Mouse (Mus musculus) forebrain, embryonic 15.5 days (tissue): ENCODE results near the gene Ube2v1. TPM values are rescaled to one million over a fixed set of nuclear protein-coding genes. Genes with fewer than 3 reads are reported as not detected.
A peak's percentile ranks its signal among the peaks of the same experiment; 100 is the strongest.
"Not testable (repeated sequence)": the region's sequence is repeated elsewhere in the genome, so short reads cannot be mapped to it uniquely, and the experiment has no call there.

Experiments
- ATAC-seq: fragments of 200-750 bp; cut with Nextera tagmentation; replicated peaks from 2 replicates; pipeline ENCODE4 v1.8.0; 2017; ENCODE audit warnings: mild to moderate bottlenecking, moderate TSS enrichment, moderate library complexity
- H3K27ac ChIP-seq: fragments of 300-500 bp; sonication (generic); replicated peaks from 2 replicates; pipeline ENCODE4 v1.5.1; 2015; ENCODE audit warnings: mild to moderate bottlenecking, inconsistent platforms
- H3K27me3 ChIP-seq: fragments of 300-500 bp; sonication (generic); 2 replicates; pipeline ENCODE4 v1.6.1; 2015; ENCODE audit warnings: inconsistent platforms
- H3K36me3 ChIP-seq: fragments of 300-500 bp; sonication (generic); 2 replicates; pipeline ENCODE4 v1.6.1; 2015; ENCODE audit warnings: mild to moderate bottlenecking, inconsistent platforms
- H3K4me1 ChIP-seq: fragments of 300-500 bp; sonication (generic); 2 replicates; pipeline ENCODE4 v1.6.1; 2015; ENCODE audit warnings: inconsistent platforms
- H3K4me2 ChIP-seq: fragments of 300-500 bp; sonication (generic); replicated peaks from 2 replicates; pipeline ENCODE4 v1.6.1; 2015; ENCODE audit warnings: mild to moderate bottlenecking, inconsistent platforms
- H3K4me3 ChIP-seq: fragments of 300-500 bp; sonication (generic); 2 replicates; pipeline ENCODE4 v1.5.1; 2015; ENCODE audit warnings: mild to moderate bottlenecking, inconsistent platforms
- H3K9ac ChIP-seq: fragments of 300-500 bp; sonication (generic); replicated peaks from 2 replicates; pipeline ENCODE4 v1.6.1; 2015; ENCODE audit warnings: mild to moderate bottlenecking, inconsistent platforms
- H3K9me3 ChIP-seq: fragments of 300-500 bp; sonication (generic); 2 replicates; pipeline ENCODE4 v1.6.1; 2016; ENCODE audit warnings: inconsistent platforms
- WGBS: fragments of 180-500 bp; shearing (Covaris S2); methylation state at CpG from one replicate; pipeline ENCODE4 v1.1.7; 2015; ENCODE audit warnings: mixed read lengths; 5-methylcytosine and 5-hydroxymethylcytosine counted together
- polyA plus RNA-seq: library from polyadenylated mRNA; unstranded; fragments of >200 nt; fragmentation: Nextera tagmentation; extraction: Ambion mirVana; gene quantifications from 2 replicates; pipeline ENCODE4 v1.2.1, GENCODE M21; 2015

The Ube2v1 gene
- polyA plus RNA-seq, 1 experiment from 2014 or later, result 267 TPM

- Histone ChIP-seq H3K27me3 (no peaks in the 10 kb centered on the region), H3K36me3 (no peaks in the 10 kb centered on the region), H3K9ac (peak overlapping the region; percentile 80), H3K4me3 (peak overlapping the region; percentile 81), H3K27ac (no peak overlapping the region), H3K9me3 (no peaks in the 10 kb centered on the region), H3K4me1 (peaks cover 56% of the 10 kb centered on the region), H3K4me2 (peak overlapping the region; percentile 79)
- 82% methylated on average over 5 of the region's 5 CpGs for WGBS
- no peak for ATAC-seq
Measured at GRCm38 (mm10) chr2:167630421-167630820, 1.5 kb downstream of the Ube2v1 start.

GRCm38 (mm10) chr2:167629665-167630209, 2.2 kb downstream of the Ube2v1 start:
- Histone ChIP-seq H3K27ac (no peak overlapping the region), H3K4me1 (peaks cover 54% of the 10 kb centered on the region), H3K4me2 (no peak overlapping the region), H3K36me3 (no peaks in the 10 kb centered on the region), H3K9ac (no peak overlapping the region), H3K4me3 (peak overlapping the region; percentile 81; the same call in 1 of the 2 replicates), H3K27me3 (no peaks in the 10 kb centered on the region), H3K9me3 (no peaks in the 10 kb centered on the region)
- ATAC-seq, result no peak
- WGBS, result 72% methylated on average over 11 of the region's 11 CpGs

- H3K4me2 ChIP-seq, result no peak overlapping the region
- ATAC-seq, result no peak
- H3K4me1 ChIP-seq, result peaks cover 48% of the 10 kb centered on the region
- no peak overlapping the region for H3K27ac ChIP-seq
- WGBS, result 35% methylated on average over 4 of the region's 4 CpGs
- no peaks in the 10 kb centered on the region for H3K27me3 ChIP-seq
- no peaks in the 10 kb centered on the region for H3K9me3 ChIP-seq
- H3K9ac ChIP-seq, result no peak overlapping the region
- no peaks in the 10 kb centered on the region for H3K36me3 ChIP-seq
- H3K4me3 ChIP-seq, result no peak overlapping the region
Measured at GRCm38 (mm10) chr2:167628872-167629271, 3.0 kb downstream of the Ube2v1 start.

DNA sequence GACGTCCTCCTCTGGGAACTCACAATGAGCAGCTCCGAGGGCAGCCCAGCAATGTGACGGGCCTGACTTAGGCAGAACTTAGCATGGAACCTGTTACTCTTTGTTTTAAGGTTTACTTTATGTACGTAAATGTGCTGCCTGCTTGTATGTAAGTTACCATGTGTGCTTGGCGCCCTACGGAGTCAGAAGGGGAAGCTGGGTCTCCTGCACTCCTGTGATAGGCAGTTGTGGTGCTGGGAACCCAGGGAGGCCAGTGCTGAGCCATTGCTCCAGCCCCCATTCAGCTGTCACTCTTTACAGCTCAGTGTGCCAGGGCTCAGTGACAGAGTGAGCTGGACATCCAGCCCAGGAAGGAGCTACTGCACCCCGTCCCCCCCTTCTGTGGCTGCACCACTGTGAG, 4.9 kb downstream of the Ube2v1 start:
- no peaks in the 10 kb centered on the region for H3K9me3 ChIP-seq
- no peak overlapping the region for H3K9ac ChIP-seq

DNA sequence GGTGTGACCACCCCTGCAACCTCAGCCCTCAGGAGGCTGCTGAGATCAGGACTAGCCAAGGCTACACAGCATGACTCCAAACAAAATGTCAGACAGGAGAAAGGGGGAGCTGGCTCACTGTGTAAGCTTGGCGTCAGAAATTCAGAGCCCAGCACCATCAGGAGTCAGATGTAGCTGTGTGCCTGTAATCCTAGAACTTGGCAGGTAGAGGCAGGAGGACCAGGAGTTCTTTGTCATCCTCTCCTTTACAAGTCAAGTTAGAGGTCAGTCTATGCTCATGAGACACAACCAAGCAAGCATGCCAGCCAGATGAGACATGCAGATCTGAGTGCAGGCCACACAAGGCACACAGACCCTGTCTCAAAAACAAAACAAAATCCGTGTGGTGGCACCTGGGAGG, 6.2 kb downstream of the Ube2v1 start:
- no peaks in the 10 kb centered on the region for H3K27me3 ChIP-seq
- no peak overlapping the region for H3K4me3 ChIP-seq
- H3K4me2 ChIP-seq, result no peak overlapping the region
- WGBS, result 42% methylated on average over 2 of the region's 2 CpGs
- no peak overlapping the region for H3K9ac ChIP-seq
- H3K9me3 ChIP-seq, result no peaks in the 10 kb centered on the region
- no peak for ATAC-seq
- no peak overlapping the region for H3K27ac ChIP-seq
- H3K36me3 ChIP-seq, result no peaks in the 10 kb centered on the region
- peaks cover 35% of the 10 kb centered on the region for H3K4me1 ChIP-seq

More for the DNA sequence above, 4.9 kb downstream of the Ube2v1 start:
- WGBS, result 82% methylated on average over 7 of the region's 7 CpGs
- Histone ChIP-seq H3K36me3 (no peaks in the 10 kb centered on the region), H3K4me2 (no peak overlapping the region), H3K27ac (no peak overlapping the region), H3K4me1 (peaks cover 40% of the 10 kb centered on the region), H3K4me3 (no peak overlapping the region), H3K27me3 (no peaks in the 10 kb centered on the region)
- no peak for ATAC-seq

DNA sequence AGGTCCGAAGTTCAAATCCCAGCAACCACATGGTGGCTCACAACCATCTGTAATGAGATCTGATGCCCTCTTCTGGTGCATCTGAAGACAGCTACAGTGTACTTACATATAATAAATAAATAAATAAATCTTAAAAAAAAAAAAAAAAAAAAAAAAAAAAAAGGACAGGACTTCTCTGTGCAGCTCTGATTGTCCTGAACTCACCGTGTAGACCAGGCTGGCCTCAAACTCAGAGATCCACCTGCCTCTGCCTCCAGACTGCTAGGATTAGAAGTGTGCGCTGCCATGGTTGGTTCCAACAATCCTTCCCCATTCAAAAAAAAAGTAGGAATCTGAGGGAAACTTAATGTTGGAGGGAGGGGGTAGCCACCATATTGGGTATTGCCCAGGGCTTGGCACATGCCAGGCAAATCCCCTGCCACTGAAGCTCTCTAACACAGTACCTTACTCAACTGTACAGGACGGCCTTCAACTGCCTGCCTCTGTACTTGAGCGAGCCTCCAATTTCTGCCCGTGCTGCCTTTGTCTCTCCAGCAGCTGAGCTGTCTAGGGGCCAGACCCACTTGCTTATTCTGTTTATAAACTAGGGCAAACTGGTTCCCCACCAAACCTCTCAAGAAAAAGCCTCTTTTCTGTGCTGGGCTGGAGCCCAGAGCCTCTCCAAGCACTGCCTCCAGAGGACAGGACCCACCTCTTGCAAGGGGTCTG, 7.4 kb downstream of the Ube2v1 start:
- Histone ChIP-seq H3K9me3 (no peaks in the 10 kb centered on the region), H3K4me1 (peaks cover 23% of the 10 kb centered on the region), H3K4me2 (no peak overlapping the region), H3K36me3 (no peaks in the 10 kb centered on the region), H3K9ac (no peak overlapping the region), H3K4me3 (no peak overlapping the region), H3K27me3 (no peaks in the 10 kb centered on the region), H3K27ac (no peak overlapping the region)
- WGBS, result 79% methylated on average over 5 of the region's 6 CpGs
- 0 out of 2 replicates have a peak, but pooled peaks have one; percentile 40 for ATAC-seq

DNA sequence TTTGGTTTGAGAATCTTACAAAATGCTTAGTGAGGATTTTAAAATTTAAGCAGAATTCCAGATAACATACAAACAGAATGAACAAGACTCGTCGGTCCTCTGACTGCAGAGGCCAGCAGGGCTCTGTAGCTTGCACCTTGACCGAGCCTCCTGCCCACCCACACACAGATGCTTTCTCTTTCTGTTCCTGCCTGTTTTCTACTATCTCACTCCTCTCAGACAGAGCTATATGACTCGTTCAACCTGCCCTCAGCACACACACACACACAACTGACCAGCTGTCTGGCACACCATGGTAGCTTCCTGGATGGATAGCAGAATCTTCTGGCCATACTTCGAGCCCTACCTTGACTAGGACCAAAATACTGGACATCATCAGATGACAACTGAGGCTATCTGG, 8.9 kb downstream of the Ube2v1 start:
- H3K27ac ChIP-seq, result no peak overlapping the region
- no peak overlapping the region for H3K4me2 ChIP-seq
- no peaks in the 10 kb centered on the region for H3K9me3 ChIP-seq
- no peak overlapping the region for H3K9ac ChIP-seq
- no peaks in the 10 kb centered on the region for H3K27me3 ChIP-seq
- 87% methylated on average over 5 of the region's 5 CpGs for WGBS
- H3K36me3 ChIP-seq, result no peaks in the 10 kb centered on the region
- no peak for ATAC-seq
- H3K4me3 ChIP-seq, result no peak overlapping the region
- H3K4me1 ChIP-seq, result peaks cover 8% of the 10 kb centered on the region; the same call in 1 of the 2 replicates

DNA sequence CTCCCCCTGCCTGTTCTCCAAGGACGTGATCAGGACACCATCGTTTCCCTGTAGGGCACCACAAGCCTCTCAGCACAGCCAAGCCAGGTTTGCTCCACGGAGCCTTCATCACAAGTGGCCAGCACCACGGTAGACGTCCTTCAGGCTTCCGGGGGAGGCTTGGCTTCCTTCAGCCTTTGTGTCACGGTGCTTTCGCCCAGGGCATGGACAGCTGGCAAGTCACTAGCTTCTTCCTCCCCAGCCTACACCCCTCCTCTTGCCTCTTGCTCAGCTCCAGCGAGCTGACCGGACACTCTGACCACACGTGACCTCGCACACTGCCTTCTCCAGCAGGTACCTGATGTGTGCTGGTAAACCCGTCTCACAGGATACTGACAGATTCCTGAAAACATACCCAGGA, 9.5 kb downstream of the Ube2v1 start:
- Histone ChIP-seq H3K4me3 (no peak overlapping the region), H3K4me1 (peaks cover 5% of the 10 kb centered on the region; the same call in 1 of the 2 replicates), H3K4me2 (no peak overlapping the region), H3K27ac (no peak overlapping the region), H3K9me3 (no peaks in the 10 kb centered on the region), H3K36me3 (peaks cover 2% of the 10 kb centered on the region), H3K27me3 (no peaks in the 10 kb centered on the region), H3K9ac (no peak overlapping the region)
- 89% methylated on average over 13 of the region's 13 CpGs for WGBS
- no peak for ATAC-seq

GRCm38 (mm10) chr2:167621255-167622087, 10.4 kb downstream of the Ube2v1 start:
- H3K4me2 ChIP-seq, result no peak overlapping the region
- H3K4me3 ChIP-seq, result no peak overlapping the region
- peaks cover 11% of the 10 kb centered on the region for H3K36me3 ChIP-seq
- H3K4me1 ChIP-seq, result peaks cover 5% of the 10 kb centered on the region; the same call in 1 of the 2 replicates
- ATAC-seq, result no peak
- no peaks in the 10 kb centered on the region for H3K9me3 ChIP-seq
- H3K9ac ChIP-seq, result no peak overlapping the region
- no peak overlapping the region for H3K27ac ChIP-seq
- H3K27me3 ChIP-seq, result no peaks in the 10 kb centered on the region
- 85% methylated on average over 9 of the region's 9 CpGs for WGBS

GRCm38 (mm10) chr2:167617472-167617871, 14.4 kb downstream of the Ube2v1 start:
- 68% methylated on average over 4 of the region's 4 CpGs for WGBS
- H3K4me1 ChIP-seq, result no peaks in the 10 kb centered on the region
- H3K27ac ChIP-seq, result no peak overlapping the region
- no peak for ATAC-seq
- no peaks in the 10 kb centered on the region for H3K9me3 ChIP-seq
- H3K36me3 ChIP-seq, result peaks cover 41% of the 10 kb centered on the region
- H3K4me2 ChIP-seq, result no peak overlapping the region
- H3K4me3 ChIP-seq, result no peak overlapping the region
- no peaks in the 10 kb centered on the region for H3K27me3 ChIP-seq
- H3K9ac ChIP-seq, result no peak overlapping the region

GRCm38 (mm10) chr2:167617034-167617433, 14.9 kb downstream of the Ube2v1 start:
- Histone ChIP-seq H3K27ac (no peak overlapping the region), H3K4me3 (no peak overlapping the region), H3K9me3 (no peaks in the 10 kb centered on the region), H3K27me3 (no peaks in the 10 kb centered on the region), H3K36me3 (peaks cover 41% of the 10 kb centered on the region), H3K9ac (no peak overlapping the region), H3K4me1 (no peaks in the 10 kb centered on the region), H3K4me2 (no peak overlapping the region)
- 86% methylated on average over 3 of the region's 3 CpGs for WGBS
- no peak for ATAC-seq

DNA sequence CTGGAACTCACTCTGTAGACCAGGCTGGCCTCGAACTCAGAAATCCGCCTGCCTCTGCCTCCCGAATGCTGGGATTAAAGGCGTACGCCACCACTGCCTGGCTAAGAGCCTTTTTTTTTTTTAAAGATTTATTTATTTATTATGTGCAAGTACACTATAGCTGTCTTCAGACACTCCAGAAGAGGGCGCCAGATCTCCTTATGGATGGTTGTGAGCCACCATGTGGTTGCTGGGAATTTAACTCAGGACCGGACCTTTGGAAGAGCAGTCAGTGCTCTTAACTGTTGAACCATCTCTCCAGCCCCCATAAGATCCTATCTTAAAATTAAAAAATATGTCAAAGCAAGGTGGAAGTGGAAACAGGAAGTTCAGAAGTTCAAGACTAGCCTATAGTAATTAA, 18.6 kb downstream of the Ube2v1 start:
- ATAC-seq, H3K27ac ChIP-seq, H3K4me1 ChIP-seq, H3K27me3 ChIP-seq, H3K4me3 ChIP-seq, H3K4me2 ChIP-seq, H3K9me3 ChIP-seq, H3K9ac ChIP-seq: not testable (repeated sequence)
- WGBS, result 96% methylated on average over 7 of the region's 7 CpGs
- H3K36me3 ChIP-seq, result peaks cover 53% of the 10 kb centered on the region
